Mouse (Mus musculus) brain, adult 10 weeks (tissue): ENCODE results near the gene Col11a2. TPM values are rescaled to one million over a fixed set of nuclear protein-coding genes. Genes with fewer than 3 reads are reported as not detected.

ENCODE experiments used
- polyA plus RNA-seq: library from polyadenylated mRNA; stranded (reverse); fragments of 350-450 nt; fragmentation: Illumina TruSeq; extraction: RNeasy Lipid Tissue Mini Kit (QIAGEN cat#74804); gene quantifications from one replicate; pipeline ENCODE4 v1.2.3, GENCODE M21; 2015; ENCODE audit warnings: low read depth, low replicate concordance

Gene Col11a2
- 8.4 TPM for polyA plus RNA-seq

DNA sequence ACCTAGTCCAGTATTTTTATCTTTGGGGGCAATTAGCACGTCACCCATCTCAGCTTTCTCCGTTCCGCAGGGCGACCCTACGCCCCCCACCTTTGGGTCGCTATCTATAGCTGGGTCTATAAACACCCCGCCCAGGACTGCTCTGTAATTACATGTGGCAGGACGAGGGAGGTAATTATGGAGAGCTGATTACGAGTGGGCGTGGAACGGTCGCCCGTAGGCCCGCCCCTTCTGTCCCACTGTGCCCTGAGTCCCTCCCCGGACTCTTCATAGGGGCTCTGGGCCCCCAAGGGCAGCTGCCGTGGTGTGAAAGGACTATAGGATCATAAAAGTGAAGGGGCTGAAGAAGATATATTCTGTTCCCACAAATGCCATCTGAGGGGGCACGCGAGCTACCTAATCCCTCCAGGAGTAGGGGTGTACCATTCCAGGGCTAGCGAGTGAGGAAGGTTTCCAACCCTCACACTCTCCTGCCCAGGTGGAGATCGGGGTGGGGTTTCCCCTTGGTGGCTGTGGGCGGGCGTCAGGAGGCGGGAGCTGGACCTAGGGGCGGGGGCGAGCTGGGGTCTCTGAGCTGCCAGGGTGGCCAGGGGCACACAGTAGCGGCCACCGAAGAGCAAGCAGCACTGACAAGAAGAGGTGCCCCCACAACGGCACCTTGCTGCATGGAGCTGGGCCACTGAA is at the start of gene Col11a2:
Gene Col11a2 (plus strand): TSS at position 560 of the 684 bp plus-strand sequence.

DNA sequence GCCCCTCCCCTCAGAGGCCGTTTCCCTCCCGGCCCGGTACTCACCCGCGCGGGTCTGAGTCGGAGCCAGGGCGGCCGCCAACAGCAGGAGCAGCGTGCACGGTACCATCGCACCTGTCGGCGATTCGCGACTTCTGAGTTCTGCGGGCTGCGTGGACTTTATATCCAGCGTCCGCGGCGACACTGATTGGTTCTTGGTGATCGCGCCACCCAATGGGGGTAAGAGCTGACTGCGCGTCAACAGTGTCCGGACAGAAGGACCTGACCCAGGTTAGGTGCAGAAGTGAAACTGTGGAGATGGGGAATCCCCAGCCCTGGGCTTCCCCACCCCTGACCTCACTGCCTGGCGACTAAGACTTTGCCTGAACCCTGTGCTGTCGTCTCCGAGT is 39.1 kb upstream of the Col11a2 start, which contains the start of gene H2-K1:
Gene H2-K1 (minus strand): TSS at position 198 of the 388 bp plus-strand sequence.

GRCm38 (mm10) chr17:34024317-34024821 is 14.9 kb upstream of the Col11a2 start, which contains the start of gene Ring1:
Ring1 (minus strand) TSS chr17:34024680.

DNA sequence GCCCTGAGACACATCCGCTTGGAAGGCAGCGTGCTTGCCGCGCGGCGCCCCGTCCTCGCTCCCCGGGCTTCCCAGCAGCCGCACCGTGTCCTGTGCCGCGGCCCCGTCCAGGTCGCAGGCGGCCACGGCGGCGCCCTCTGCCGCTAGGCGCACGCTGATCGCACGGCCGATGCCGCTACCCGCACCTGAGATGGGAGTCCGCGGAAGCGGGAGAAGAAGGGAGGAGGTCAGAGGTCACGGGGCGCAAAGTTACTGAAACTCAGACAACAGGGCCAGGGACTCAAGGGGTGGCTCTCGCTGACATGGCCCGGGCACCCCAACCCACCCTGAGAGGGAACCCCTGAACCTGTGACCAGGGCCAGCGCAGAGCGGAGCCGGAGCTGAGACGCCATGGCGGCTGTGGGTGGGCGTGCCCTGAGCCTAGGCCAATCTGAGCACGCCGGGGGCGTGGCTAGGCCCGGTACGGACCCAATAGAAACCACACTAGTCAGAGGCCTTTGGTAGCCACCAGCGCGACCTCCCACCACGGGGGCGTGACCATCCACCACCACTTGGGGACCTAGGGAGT is 11.5 kb upstream of the Col11a2 start, which contains the start of gene H2-Ke6:
Gene H2-Ke6 (minus strand): TSS at position 405 of the 568 bp plus-strand sequence.

GRCm38 (mm10) chr17:34031465-34032173 is 7.6 kb upstream of the Col11a2 start, which contains the start of the genes Slc39a7 and Rxrb:
Slc39a7 (minus strand) TSS chr17:34031682.
Rxrb (plus strand) TSS chr17:34031812.

GRCm38 (mm10) chr17:34092197-34092875 is 53.1 kb downstream of the Col11a2 start, which contains the start of gene H2-Oa:
H2-Oa (plus strand) TSS chr17:34092340.

Other genes with a start within 250 kb of the Col11a2 start
- 37.8 TPM for gene Kank3, start 228.9 kb upstream of the Col11a2 start, polyA plus RNA-seq
- gene Rps28, start 214.9 kb upstream of the Col11a2 start, polyA plus RNA-seq, result 822 TPM
- gene Ndufa7, start 214.9 kb upstream of the Col11a2 start, polyA plus RNA-seq, result 455 TPM
- gene Cd320, start 196.3 kb upstream of the Col11a2 start, polyA plus RNA-seq, result 25.9 TPM
- not detected for gene Gm7029, start 165.6 kb upstream of the Col11a2 start, polyA plus RNA-seq
- 1.2 TPM for gene Kifc1, start 148.8 kb upstream of the Col11a2 start, polyA plus RNA-seq
- gene Platr17, start 134.3 kb upstream of the Col11a2 start, polyA plus RNA-seq, result 1.1 TPM
- 20.5 TPM for gene Daxx, start 130.0 kb upstream of the Col11a2 start, polyA plus RNA-seq
- 19.5 TPM for gene Tapbp, start 123.5 kb upstream of the Col11a2 start, polyA plus RNA-seq
- 25.3 TPM for gene Zbtb22, start 123.5 kb upstream of the Col11a2 start, polyA plus RNA-seq
- gene Rgl2, start 109.9 kb upstream of the Col11a2 start, polyA plus RNA-seq, result 73.9 TPM
- gene Pfdn6, start 99.1 kb upstream of the Col11a2 start, polyA plus RNA-seq, result 145 TPM
- 10.6 TPM for gene Wdr46, start 98.8 kb upstream of the Col11a2 start, polyA plus RNA-seq
- 6.7 TPM for gene B3galt4, start 87.9 kb upstream of the Col11a2 start, polyA plus RNA-seq
- gene Vps52, start 83.6 kb upstream of the Col11a2 start, polyA plus RNA-seq, result 65.0 TPM
- 1,085 TPM for gene Rps18, start 83.4 kb upstream of the Col11a2 start, polyA plus RNA-seq
- 54.0 TPM for gene H2-K1, start 39.1 kb upstream of the Col11a2 start, polyA plus RNA-seq
- 43.2 TPM for gene Ring1, start 14.8 kb upstream of the Col11a2 start, polyA plus RNA-seq
- gene H2-Ke6, start 11.4 kb upstream of the Col11a2 start, polyA plus RNA-seq, result 71.2 TPM
- gene Slc39a7, start 7.8 kb upstream of the Col11a2 start, polyA plus RNA-seq, result 90.9 TPM
- gene Rxrb, start 7.6 kb upstream of the Col11a2 start, polyA plus RNA-seq, result 71.9 TPM
- 1.2 TPM for gene H2-Oa, start 52.9 kb downstream of the Col11a2 start, polyA plus RNA-seq
- gene H2-DMa, start 80.1 kb downstream of the Col11a2 start, polyA plus RNA-seq, result 15.6 TPM
- 127 TPM for gene Brd2, start 83.2 kb downstream of the Col11a2 start, polyA plus RNA-seq
- 0.57 TPM for gene H2-DMb2, start 103.9 kb downstream of the Col11a2 start, polyA plus RNA-seq
- gene H2-DMb1, start 113.6 kb downstream of the Col11a2 start, polyA plus RNA-seq, result 2.6 TPM
- gene Tap1, start 148.1 kb downstream of the Col11a2 start, polyA plus RNA-seq, result 2.1 TPM
- 3.4 TPM for gene Psmb9, start 148.3 kb downstream of the Col11a2 start, polyA plus RNA-seq
- 7.5 TPM for gene Psmb8, start 158.3 kb downstream of the Col11a2 start, polyA plus RNA-seq
- 5.0 TPM for gene Tap2, start 164.1 kb downstream of the Col11a2 start, polyA plus RNA-seq
- gene H2-Ob, start 199.5 kb downstream of the Col11a2 start, polyA plus RNA-seq, result 1.2 TPM
- gene H2-Ab1, start 218.3 kb downstream of the Col11a2 start, polyA plus RNA-seq, result 3.8 TPM
- gene H2-Aa, start 248.4 kb downstream of the Col11a2 start, polyA plus RNA-seq, result 4.1 TPM